Mouse (Mus musculus): ENCODE measurements around the gene Eefsec.
A peak's percentile ranks its signal among the peaks of the same experiment; 100 is the strongest.

The Eefsec gene

DNA sequence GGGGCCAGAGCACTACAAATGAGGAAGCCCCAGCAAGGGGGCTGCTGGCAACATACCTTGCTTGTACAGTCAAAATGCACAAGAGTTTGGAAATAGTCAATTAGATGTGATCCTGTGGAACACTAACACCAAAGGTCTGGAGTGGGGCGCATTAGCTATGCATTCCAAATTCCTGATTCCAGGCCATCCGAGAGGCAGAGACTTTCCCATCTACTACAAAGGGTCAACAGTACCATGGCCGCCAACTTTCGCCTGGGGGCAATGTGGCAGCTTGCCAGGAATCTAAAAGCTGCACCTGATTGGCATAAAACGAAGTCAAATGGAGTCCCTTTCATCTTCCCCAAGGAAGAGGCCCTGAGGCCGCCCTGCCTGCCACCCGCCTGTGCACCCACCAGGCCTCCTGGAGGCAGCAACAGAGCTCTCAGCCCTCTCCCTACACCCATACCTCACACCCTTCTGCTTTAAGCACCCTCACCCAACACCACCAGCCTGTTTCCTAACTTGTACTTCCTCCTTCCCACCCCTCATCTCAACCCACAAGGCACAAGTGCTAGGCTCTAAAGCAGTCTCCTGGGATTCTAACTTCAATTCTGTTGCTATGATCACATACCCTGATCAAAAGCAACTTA is 30.1 kb downstream of the Eefsec start:
- DNase-seq (ENCODE audit: low read depth) = no peak

DNA sequence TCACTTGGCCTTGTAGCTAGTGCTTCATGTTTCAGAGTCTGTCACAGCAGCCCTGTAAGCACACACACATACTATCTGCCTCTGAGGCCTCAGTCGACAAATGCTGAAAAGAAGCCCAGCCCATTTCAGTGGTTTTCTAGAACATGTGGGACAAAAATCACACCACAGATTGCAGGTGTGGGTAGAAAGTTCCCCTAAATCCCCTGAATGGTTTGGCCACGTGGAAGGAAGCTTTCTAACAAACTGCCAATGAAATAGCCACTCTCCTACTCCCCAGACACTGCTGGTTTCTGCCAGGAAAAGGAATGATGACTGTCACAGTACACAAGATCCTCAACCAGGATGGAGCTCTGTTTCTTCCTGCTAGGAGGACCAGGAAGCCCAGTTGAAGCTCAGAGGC is 33.7 kb downstream of the Eefsec start:
- no peak for DNase-seq (ENCODE audit: low read depth)

DNA sequence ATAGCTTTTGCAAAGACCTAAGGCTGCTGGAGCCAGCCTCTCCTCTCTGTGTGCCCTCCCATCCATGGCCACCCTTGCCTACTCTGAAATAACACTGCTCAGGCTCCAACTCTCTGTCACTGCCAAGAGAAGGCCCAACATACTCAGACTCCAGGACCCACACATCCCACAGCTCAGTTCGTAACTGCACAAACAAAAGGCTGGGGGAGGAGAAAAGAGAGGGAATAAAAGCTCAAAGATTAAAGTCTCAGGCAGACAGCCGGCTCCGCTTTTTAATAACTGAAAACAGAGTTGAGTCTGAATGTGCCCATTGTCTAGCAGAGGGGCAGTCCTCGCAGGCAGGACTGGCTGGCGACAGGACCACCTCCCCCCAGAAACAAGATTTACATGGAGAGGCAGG is 36.8 kb downstream of the Eefsec start:
- DNase-seq (ENCODE audit: low read depth) = no peak

DNA sequence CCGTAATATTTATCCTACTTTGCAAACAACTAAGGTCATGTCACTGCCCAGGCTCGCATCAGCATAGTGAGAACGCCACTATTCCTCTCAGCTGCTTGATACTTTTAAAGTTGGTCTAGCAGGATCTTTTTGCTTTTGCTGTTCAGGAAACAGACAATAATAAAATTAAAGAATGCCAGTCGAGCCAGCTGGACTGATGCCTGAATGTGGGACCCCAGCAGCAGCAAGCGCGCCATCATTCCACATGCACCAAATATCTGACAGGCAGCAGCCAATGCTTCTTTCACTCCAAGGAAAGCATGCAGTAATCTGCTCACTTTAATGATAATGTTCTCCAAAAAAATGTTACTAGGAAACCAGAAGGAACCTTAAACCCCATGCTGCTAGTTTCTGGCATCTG is 45.9 kb downstream of the Eefsec start:
- no peak for DNase-seq (ENCODE audit: low read depth)

DNA sequence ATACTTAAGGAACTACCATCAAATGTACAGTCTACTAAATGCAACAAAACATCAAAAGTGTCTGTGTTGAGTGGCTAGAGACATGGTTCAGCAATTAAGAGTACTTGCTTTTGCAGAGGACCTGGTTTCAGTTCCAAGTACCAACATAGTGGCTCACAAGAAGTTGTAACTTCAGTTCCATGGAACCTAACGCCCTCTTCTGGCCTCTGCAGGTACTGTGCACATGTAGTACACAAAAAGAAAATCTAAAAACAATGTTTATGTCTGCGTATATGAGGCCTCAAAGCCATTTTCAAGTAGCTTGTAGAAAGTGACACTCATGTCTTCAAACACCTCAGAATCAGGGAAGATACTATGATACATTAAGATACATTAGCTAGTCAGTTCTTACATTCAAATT is 48.4 kb downstream of the Eefsec start:
- peak; percentile 20 for DNase-seq (ENCODE audit: low read depth)

DNA sequence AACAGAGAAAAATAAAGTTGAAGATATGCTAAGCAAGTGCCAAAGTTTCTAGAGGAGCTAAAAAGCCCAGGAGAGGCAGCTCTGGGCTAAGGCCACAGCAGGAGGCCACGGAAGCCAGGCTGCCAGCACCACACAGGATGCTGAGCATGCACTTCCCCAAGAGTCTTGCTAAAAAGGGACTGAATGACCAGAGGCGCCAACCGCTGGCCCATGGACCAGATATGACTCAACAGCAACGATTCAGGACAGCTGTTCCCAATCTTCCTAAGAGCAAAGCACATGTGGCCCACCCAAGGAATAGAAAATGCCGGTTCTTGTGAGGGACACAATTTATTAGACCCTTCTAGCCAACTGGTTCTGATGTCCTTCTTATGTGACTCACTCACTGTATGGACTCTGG is 57.4 kb downstream of the Eefsec start:
- no peak for DNase-seq (ENCODE audit: low read depth)

DNA sequence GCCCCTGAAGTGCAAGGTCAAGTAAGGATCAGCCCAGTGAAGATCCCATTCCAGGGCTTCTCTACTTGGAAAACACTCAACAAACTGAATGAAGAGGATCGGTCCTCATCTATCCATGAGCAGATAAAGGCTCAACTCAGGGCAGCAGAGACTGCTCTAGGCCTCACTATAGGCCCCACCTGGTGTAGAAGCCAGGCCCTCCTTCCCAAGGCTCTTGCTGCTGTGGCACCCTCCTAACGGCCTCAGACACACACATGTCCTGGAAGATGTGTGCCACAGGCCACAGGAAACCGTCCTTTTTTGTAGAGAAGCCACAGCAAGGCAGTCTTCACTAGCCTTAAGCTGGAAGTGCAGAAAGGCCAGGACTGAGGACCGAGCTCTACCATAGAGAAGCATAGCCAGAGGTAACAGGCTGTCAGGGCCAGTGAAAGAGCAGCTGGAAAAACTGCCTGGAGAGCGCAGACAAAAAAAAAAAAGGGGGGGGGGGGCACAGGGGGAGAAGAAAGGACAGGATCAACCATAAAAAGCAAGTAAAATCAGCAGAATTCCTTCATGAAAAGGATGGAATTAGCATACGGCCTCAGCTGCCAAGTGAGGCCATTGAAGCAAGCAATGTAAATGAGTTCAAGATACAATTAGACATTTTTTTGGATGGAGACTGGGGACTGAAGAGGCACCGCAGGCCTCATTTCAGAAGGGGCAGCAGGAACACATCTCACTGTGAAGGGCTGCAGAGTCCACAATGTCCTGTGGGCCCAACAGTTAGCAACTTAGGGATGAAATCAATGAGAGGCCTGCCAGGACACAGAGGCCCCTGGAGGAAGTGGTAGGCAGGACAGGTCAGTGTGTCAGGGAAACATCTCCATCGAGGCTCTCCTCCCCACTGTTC is 58.3 kb downstream of the Eefsec start:
- DNase-seq (ENCODE audit: low read depth) = no peak

DNA sequence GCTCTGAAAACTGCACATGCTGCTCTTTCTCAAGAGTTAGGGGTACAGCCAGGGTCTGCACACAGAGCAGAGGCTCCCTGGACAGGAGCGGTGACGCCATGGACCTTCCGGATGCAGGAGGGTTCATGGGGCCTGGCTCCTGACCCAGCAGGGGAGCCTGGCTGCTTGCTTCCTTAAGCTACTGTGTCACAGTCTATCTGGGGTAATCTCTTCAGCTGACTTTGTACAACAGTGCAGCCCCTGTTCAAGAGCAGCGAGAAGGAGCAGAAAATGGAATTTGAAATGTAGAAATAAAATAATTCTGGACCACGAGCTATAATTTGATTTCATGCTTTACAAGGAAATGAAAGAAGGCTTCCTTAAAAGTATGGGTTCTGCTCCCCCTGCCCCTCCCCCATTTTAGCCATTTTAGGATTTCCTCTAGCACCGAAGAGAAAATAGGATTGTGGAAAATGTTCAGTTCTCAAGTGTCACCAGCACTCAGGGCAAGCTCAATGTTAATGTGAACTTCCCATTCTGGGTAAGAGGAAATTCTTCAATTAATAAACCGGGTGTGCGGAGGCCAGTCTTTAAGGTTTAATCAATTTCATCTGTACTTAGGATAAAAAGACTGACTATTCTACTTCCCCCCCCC is 61.8 kb downstream of the Eefsec start:
- DNase-seq (ENCODE audit: low read depth) = no peak

DNA sequence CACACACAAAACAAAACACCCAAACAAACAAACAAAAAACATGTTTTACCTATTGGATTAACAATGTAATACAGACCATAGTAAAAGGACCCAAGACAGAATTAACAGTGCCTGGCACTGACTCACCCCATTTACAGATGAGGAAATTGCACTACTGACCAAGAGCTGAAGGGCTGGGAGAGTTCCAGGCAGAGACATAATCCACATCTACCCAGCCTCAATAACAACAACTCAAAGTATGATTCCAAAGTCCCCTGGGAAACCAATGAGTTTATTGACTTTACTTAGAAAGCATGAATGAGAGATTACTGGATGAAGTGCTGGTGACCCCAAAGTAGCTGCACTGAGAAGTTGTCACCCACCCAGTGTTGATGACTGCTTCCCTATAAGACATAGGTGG is 62.6 kb downstream of the Eefsec start:
- no peak for DNase-seq (ENCODE audit: low read depth)

DNA sequence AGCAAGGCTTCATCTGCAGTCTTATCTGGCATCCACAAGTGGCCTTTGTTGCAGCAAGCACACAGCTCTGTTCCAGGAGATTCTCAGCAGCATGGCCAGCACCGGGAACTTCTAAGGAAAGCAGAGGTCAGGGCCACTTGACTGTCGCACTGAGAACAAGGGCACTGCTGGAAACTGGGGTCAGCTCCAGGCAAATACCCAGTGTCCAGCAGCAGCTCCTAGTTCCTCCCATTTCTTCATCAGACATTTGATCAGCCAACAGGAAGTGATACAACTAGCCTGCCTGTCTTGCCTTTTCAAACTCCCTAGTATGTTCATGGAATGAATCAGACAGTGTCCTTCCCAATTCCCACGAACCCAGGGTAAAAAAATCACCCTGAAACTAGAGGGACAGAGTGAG is 66.6 kb downstream of the Eefsec start:
- no peak for DNase-seq (ENCODE audit: low read depth)

DNA sequence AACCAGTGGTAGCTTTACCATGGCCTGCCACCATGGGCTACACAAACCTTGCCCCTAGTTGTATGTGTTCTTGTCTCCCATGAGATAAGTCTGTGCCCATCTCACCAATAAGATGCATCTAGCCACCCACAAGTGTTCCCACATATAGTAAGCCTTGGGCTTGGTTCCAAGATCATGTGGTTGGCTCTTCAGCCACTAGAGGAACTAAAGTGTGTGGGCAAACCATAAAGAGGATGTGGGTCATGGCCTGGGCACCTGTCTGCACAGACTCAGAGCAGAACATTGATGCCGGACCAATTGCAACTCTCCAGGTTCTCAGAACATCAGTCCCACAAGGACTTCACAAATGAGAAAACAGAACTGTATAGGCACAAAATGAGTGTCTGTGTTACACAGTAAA is 67.5 kb downstream of the Eefsec start:
- peak; percentile 28 for DNase-seq (ENCODE audit: low read depth)

DNA sequence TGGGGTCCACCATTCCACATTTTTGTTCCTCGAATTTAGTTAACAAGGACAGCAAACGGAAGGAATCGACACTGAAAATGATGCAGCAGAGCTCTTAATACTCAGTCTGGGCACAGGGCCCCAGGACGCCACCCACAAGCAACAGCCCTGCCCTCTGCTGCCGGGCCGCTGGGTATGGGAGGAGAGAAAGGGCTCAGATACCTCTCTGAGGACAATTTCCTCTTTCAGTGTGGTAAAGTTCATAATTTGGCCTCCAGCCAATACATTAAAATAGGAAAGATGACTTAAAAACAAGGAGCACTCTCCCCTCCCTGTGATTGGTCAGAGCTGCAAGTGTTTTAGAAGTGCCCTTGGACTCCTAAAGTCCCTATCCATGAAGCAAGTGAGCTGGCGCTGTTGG is 72.1 kb downstream of the Eefsec start:
- DNase-seq (ENCODE audit: low read depth) = no peak

DNA sequence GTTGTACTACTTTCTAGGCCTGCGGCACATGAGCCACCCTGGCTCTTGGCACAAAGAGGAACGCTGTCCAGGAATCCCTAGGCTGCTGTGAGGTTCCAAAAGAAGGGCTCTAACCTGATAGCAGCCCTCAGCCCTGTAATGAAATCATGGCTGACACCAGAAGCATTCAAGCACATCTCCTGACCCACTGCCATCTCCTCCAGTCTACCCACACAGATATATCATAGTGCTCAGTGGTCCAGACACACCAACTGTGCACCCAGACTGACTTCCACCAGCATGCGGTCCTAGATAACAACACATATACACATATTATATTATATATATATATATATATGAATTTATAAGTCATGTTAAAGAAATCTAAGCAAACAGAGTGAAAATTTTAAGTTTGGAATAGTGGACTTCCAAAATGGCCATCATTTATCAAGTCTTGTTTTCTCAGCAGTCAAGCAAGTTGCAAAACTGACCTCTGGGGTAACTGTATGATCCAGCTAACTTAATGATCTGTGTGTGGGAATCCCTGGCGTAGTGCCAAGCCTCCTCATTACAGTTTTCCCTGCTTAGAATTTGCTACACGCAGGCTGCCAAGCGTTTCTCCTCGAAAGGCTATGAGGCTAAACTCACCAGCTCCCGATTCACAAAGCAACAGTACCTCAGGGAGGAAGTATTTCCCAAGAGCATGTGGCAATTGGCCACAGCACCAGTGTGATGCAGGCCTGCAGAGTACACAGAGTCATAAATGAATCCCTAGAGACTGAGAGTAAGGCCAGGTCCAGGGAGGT is 76.3 kb downstream of the Eefsec start:
- no peak for DNase-seq (ENCODE audit: low read depth)

DNA sequence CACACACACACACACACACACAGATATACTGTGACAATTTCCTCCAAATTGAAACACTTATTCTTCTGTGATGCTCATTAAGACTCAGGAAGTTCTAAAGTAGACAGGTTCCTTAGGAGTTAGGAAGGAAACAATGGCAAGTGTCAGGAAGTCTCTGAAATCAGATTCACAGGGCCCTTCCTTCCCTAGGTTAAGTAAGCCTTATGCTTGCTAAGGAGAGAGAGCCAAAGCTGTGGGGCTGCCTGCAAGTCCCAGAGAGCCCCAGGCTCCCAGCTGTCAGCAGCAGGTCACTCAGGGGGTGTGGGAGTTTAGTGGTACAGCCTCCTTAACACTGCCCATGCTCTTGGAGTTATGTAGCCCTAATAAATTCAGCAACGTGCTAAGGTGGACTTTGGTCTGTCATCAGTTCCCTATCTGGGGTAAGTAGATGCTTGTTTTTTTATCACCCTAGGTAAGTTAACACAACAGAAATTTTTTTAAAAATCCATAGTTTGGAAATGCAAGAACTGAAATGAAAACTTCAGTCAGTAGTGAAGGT is 82.8 kb downstream of the Eefsec start:
- no peak for DNase-seq (ENCODE audit: low read depth)

DNA sequence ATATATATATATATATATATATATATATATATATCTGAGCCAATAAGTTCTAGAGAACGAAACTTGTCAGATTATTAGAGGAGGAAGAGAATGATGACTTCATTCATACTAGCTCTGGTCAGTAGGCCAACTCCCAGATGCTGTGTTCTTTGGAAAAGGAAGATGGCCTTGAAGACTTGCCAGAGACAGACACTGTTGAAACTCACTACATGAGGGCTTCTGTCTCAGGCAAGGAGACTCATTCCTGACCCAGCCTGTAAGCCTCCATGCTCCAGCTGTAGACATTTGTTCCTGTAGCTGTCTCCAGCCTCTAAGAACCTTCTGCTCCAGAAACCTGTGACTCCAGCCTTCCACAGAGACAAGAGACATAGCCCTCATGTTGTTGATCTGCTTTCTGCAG is 85.2 kb downstream of the Eefsec start:
- DNase-seq (ENCODE audit: low read depth) = no peak

DNA sequence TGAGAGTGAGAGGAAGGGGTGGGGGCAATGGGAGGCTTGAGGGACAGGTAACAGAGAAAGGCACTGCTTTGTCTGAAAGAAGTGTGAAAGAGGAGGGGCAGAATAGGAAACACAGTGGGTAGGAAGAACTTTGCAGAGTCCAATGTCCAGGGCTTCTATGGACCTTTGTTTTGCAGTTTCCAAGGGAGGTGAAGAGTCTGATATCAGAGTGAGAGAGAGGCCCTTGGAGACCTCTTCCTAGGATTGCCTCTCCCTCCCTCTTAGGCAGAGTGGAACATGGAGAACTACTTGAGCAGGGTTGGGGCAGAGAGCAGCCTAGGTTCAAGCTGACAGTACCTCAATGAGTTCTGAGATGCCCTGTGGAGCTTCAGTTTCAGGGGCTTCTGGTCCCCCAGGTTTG is 88.1 kb downstream of the Eefsec start:
- no peak for DNase-seq (ENCODE audit: low read depth)

DNA sequence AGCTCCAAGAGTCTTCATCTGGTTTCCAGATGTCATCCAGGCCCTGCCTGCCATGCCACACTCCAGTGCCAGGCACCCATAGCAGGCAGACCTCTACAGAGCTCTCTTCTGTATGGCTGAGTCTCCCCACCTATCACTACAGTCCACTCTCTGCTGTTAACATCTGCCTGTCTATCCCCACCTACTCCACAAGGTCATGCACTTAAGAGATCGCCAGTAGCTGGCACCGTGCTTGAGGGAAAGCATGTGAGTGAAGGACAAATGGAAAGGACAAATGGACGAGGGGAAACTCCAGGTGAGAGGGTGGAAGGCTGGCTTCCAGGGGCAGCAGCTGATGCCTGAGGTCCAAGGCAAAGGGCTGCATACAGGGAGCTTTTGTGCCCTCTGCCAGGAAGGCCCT is 90.5 kb downstream of the Eefsec start:
- DNase-seq (ENCODE audit: low read depth) = no peak

DNA sequence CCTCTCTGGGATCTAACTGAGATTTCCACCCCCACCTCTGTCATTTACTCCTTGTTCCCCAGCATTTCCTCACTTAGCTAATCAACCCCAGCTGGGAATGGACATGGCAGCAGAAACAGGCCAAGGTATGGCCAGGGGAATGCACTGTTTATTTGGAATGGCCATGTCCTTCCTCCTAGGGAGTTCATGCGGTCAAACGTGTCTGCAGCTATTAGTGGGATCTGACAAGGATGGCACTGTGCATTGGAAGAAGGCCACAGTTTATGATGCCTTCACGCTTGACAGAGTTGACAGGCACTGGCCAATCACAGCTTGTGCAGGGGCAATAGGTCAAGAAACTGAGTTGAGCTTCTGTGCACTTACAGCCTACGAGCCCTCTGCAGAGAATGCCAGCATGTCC is 93.8 kb downstream of the Eefsec start:
- no peak for DNase-seq (ENCODE audit: low read depth)

DNA sequence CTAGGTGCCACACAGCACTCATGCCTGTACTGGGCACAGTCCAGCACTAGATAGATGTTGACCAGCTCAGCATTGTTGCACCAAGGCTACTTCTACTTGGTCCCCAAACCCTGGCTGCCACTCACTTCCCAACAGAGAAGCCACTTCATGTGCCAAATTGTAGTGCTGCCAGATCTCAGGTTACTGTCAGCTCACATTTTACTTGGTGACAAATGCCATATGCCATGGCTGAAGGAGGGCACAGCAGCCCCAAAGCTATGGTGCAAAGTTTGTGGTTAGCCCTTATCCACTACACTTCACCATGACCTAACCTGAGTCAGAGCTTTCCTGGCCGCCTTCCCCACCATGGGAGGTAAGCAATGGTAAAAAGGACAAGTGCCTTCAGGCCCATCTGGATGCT is 99.6 kb downstream of the Eefsec start:
- DNase-seq (ENCODE audit: low read depth) = no peak

DNA sequence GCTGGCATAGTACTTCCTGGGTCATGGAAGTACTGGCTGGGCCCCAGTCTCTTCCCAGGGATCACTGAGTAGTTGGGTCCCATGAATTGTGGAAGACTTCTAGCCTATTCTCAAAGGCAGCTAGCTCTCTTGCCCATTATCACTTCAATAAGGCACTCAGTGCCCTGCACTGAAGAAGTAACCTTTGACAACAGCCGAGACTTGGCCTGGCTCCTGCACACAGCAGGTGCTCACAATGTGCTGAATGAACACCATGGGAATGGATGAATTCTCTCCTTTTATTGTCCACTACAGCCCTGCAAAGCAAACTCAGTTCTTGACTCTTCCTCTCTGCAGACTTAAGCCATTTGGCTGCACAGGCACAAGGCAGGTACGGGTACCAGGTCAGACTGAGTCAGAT is 101.0 kb downstream of the Eefsec start:
- no peak for DNase-seq (ENCODE audit: low read depth)

DNA sequence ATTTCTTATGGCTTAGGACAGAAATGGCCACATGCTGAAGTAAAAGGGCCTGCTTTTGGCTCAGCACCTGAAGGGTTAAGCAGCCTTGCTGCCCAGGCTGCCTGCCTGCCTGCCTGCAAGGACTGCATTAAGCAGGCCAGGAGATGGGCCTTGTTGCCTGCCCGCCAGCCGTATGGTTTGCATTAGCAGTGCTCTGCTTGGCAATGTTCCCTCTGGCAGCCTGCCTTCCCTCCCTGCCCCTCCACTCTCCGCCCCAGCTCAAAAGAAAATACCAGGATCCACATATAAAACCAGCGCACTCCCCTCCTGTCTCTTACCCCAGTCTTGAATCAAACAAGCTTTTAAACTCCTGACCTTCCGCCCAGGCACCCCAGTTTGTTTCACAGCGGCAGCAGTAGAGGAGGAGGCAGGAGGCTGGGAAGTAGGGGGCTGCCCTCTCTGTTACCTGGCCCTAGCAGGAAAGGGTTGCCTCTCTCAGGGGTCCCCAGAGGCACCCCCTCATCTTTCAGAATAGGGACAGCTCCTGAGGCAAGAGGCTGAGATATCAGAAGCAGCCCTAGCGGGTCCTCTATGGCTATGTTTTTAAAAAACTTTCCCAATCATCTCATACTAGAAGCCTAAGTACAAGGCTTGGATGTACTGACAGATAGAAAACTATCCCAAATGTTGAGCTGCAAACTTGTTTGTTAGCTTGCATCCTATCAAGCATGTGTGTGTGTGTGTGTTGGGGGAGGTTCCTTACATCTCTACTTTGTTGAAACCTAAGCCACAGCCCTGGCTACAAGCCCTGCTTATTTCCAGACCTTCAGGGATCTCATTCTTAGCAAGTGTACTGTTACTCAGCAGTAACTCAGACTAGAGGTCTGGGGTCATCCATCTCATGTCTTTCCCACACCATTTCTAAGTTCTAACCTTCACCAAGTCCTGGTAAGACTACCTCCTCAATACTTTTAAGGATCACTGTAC is 102.6 kb downstream of the Eefsec start:
- no peak for DNase-seq (ENCODE audit: low read depth)

Data from naive thymus-derived CD4-positive, alpha-beta T cell, adult 2 months (primary cell).